9 mouse cellular contexts compared by ENCODE assay signal in the genomic region with DNA sequence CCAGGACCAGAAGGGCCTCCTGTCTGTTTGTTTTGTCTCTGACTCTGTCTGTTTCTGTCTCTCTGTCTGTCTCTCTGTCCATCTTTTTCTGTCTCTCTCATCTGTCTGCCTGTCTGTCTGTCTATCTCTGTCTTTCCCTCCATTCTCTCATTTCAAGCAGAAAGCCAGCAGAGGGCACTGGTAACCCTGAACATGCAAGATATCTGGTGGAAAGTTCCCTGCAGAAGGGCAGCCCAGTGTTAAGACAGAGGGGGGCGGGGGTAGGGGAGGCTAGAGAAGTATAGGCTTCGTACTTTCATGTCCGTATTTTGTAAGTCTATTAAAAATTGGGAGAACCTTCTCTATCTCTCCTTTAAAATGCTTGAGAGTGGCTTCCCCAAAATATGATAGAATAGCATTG.
A peak's percentile ranks its signal among the peaks of the same experiment; 100 is the strongest.
DNase-seq lines count a peak whose midpoint lies in the region; ATAC-seq and TF ChIP-seq lines count a peak whose summit lies in the region.
"Had no signal": no experiment of that assay in that cellular context is flagged by ENCODE, and none has a peak within 500 bp of the region (broad histone marks: within the 10 kb centered on the region; RNA-seq: fewer than 3 reads in every experiment).

No protein-coding gene starts in this region.

- peak; percentile 10 for DNase-seq in heart, adult 8-10 months (ENCODE audit: low spot score)
- DNase-seq in heart, adult 11 months: no peak
- peak; percentile 38 for DNase-seq in A20 (ENCODE audit: low read depth, low spot score)
- peak; percentile 46 to 47 for DNase-seq in adrenal gland, postnatal 36 days
- DNase-seq in layer of hippocampus, adult 2 months (ENCODE audit: low spot score in 2 of 2): peak; percentile 42 to 67
- DNase-seq in midbrain, embryonic 10.5 days (ENCODE audit: low spot score): peak; percentile 49
- DNase-seq in thymus, postnatal 0 days (ENCODE audit: low spot score): peak; percentile 81

- WGBS in forebrain, embryonic 12.5 days: 41% methylated on average over 3 of the region's 3 CpGs
- 61% methylated on average over 3 of the region's 3 CpGs for WGBS in midbrain, embryonic 10.5 days

- H3K9me3 ChIP-seq in forebrain, embryonic 12.5 days: no peaks in the 10 kb centered on the region
- no peaks in the 10 kb centered on the region for H3K9me3 ChIP-seq in midbrain, embryonic 10.5 days (replicated peaks)
- H3K9me3 ChIP-seq: megakaryocyte, embryonic 14.5 days had no signal

- H3K27me3 ChIP-seq in forebrain, embryonic 12.5 days: no peaks in the 10 kb centered on the region
- H3K27me3 ChIP-seq in midbrain, embryonic 10.5 days (ENCODE audit: low read depth, poor library complexity, severe bottlenecking): no peaks in the 10 kb centered on the region
- H3K27me3 ChIP-seq: megakaryocyte, embryonic 14.5 days had no signal

- H3K27ac ChIP-seq in forebrain, embryonic 12.5 days: no peak overlapping the region
- no peak overlapping the region for H3K27ac ChIP-seq in layer of hippocampus, adult 2 months
- no peak overlapping the region for H3K27ac ChIP-seq in midbrain, embryonic 10.5 days (replicated peaks)

- H3K4me3 ChIP-seq in forebrain, embryonic 12.5 days (replicated peaks): no peak overlapping the region
- H3K4me3 ChIP-seq in layer of hippocampus, adult 2 months: no peak overlapping the region
- no peak overlapping the region for H3K4me3 ChIP-seq in midbrain, embryonic 10.5 days
- H3K4me3 ChIP-seq: megakaryocyte, embryonic 14.5 days had no signal

- H3K4me2 ChIP-seq in forebrain, embryonic 12.5 days: no peak overlapping the region

- peak; percentile 76; the same call in 1 of the 2 replicates for ATAC-seq in forebrain, embryonic 12.5 days (ENCODE audit: low FRiP score)

- H3K4me1 ChIP-seq in forebrain, embryonic 12.5 days: peaks cover 1% of the 10 kb centered on the region; the same call in 1 of the 2 replicates
- no peaks in the 10 kb centered on the region for H3K4me1 ChIP-seq in midbrain, embryonic 10.5 days
- H3K4me1 ChIP-seq: megakaryocyte, embryonic 14.5 days had no signal

- TF ChIP-seq CTCF in layer of hippocampus, adult 2 months (conservative IDR thresholded peaks at IDR 0.05): peak; percentile 77

- no peak overlapping the region for H3K9ac ChIP-seq in forebrain, embryonic 12.5 days

- no peaks in the 10 kb centered on the region for H3K36me3 ChIP-seq in forebrain, embryonic 12.5 days (replicated peaks)
- no peaks in the 10 kb centered on the region for H3K36me3 ChIP-seq in midbrain, embryonic 10.5 days
